Mouse (Mus musculus) cerebellum, adult 2 months (tissue): Measurements from ENCODE around the gene Pawr.

ENCODE experiments used
- CTCF ChIP-seq: fragments of 200-500 bp; IDR thresholded peaks from 2 replicates; pipeline ENCODE4 v1.5.1; 2011; ENCODE audit warnings: low read depth, mild to moderate bottlenecking, control low read depth, low read length, moderate library complexity, borderline replicate concordance; ENCODE audit not compliant: insufficient read depth
- POLR2A ChIP-seq: fragments of 200-500 bp; IDR thresholded peaks from 2 replicates; pipeline ENCODE4 v1.6.1; 2011; ENCODE audit warnings: low read length, control low read depth, borderline replicate concordance; ENCODE audit not compliant: insufficient read depth

GRCm38 (mm10) chr10:108378479-108378878, 46.6 kb downstream of the Pawr start:
- no peak for TF ChIP-seq POLR2A
- no peak for TF ChIP-seq CTCF
